ENCODE assay signal across 13 mouse cellular contexts in the genomic region with DNA sequence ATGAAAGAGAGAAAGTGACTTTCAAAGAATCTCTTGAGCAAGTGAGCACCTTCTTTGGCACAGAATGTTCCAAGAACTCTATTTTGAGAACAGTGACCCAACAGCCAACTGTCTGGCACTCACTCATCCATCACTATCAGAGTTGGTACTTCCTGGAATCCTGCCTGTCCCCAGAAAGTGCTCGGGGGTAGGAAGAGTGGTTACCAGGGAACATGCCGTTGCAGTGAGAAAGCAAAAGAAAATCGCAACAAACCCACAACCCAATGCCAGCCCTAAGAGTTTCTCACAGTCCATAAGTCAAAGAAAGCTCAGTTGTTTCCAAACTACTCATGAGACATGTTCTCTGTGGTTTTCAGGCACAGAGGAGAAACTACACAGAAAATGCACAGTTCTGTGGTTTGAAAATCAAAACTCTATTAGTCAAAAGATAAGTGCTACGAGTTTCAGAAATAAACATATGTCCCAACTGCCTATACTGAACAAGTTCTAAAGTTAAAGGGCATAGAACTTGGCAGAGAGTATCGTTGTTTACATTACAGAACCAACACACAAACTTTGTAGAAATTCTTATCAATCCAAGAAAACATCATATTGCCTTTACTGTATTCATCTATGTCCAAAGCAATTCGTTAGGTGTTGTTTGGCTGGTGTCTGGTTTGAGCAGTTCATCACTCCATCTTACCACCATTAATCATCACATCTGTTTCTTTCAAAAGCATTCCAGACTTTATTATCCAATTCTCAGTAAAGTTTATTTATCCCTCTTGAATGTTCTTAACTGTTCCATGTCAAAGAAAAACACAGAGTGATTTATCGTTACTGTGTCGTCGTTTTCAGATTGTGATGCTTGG.
A peak's percentile ranks its signal among the peaks of the same experiment; 100 is the strongest.
DNase-seq lines count a peak whose midpoint lies in the region; ATAC-seq and TF ChIP-seq lines count a peak whose summit lies in the region.
"Had no signal": no experiment of that assay in that cellular context is flagged by ENCODE, and none has a peak within 500 bp of the region (broad histone marks: within the 10 kb centered on the region; RNA-seq: fewer than 3 reads in every experiment).

No protein-coding gene starts in this region.

- no peaks in the 10 kb centered on the region for H3K9me3 ChIP-seq in heart, embryonic 13.5 days
- H3K9me3 ChIP-seq: embryonic facial prominence, embryonic 13.5 days; neural tube, embryonic 13.5 days had no signal

- H3K36me3 ChIP-seq in heart, embryonic 13.5 days: no peaks in the 10 kb centered on the region
- H3K36me3 ChIP-seq: embryonic facial prominence, embryonic 13.5 days; neural tube, embryonic 13.5 days had no signal

- intact Hi-C loops in heart, postnatal 25 days (cut with DNase I): no loop called here

- DNase-seq in heart, postnatal 25 days (ENCODE audit: low spot score): no peak
- DNase-seq in heart, postnatal 4 days: peak; percentile 55
- DNase-seq in kidney, adult 11 months: no peak
- DNase-seq in urinary bladder, adult 2 months (ENCODE audit: low spot score): no peak
- no peak for DNase-seq in layer of hippocampus, adult 18-20 months (ENCODE audit: low spot score in 2 of 2)
- DNase-seq: cerebellum, adult 11-12 months; right cerebral cortex, postnatal 25 days had no signal

- peak overlapping the region; percentile 72 for H3K27ac ChIP-seq in heart, embryonic 13.5 days (replicated peaks)
- peak overlapping the region; percentile 54; the same call in 1 of the 2 replicates for H3K27ac ChIP-seq in embryonic fibroblast, embryonic 13.5 days (ENCODE audit: insufficient read depth, low read length)
- H3K27ac ChIP-seq: embryonic facial prominence, embryonic 13.5 days; layer of hippocampus, adult 2 months; liver, embryonic 14.5 days; neural tube, embryonic 13.5 days had no signal

- TF ChIP-seq POLR2A in embryonic fibroblast, embryonic 13.5 days (IDR thresholded peaks at IDR 0.05; ENCODE audit: low read depth, low read length): no peak

- no peaks in the 10 kb centered on the region for H3K27me3 ChIP-seq in heart, embryonic 13.5 days (replicated peaks)
- H3K27me3 ChIP-seq: embryonic facial prominence, embryonic 13.5 days; neural tube, embryonic 13.5 days had no signal

- ATAC-seq in heart, embryonic 13.5 days (ENCODE audit: extremely low read depth, insufficient number of reproducible peaks, low FRiP score, low TSS enrichment): 0 out of 2 replicates have a peak, but pooled peaks have one; percentile 17

- peaks cover 28% of the 10 kb centered on the region for H3K4me1 ChIP-seq in heart, embryonic 13.5 days
- H3K4me1 ChIP-seq in embryonic fibroblast, embryonic 13.5 days (ENCODE audit: control insufficient read depth, insufficient read depth, low read length): peaks cover 2% of the 10 kb centered on the region; the same call in 1 of the 2 replicates
- H3K4me1 ChIP-seq: neural tube, embryonic 13.5 days had no signal

- H3K9ac ChIP-seq in heart, embryonic 13.5 days: no peak overlapping the region
- H3K9ac ChIP-seq: embryonic facial prominence, embryonic 13.5 days; liver, embryonic 14.5 days; neural tube, embryonic 13.5 days had no signal

- TF ChIP-seq CTCF in embryonic fibroblast, embryonic 13.5 days (IDR thresholded peaks at IDR 0.05; ENCODE audit: borderline replicate concordance, insufficient read depth, low read length): no peak

- no peak overlapping the region for H3K4me2 ChIP-seq in heart, embryonic 13.5 days
- H3K4me2 ChIP-seq: embryonic facial prominence, embryonic 13.5 days; neural tube, embryonic 13.5 days had no signal

- WGBS in heart, embryonic 13.5 days: 58% methylated on average over 9 of the region's 9 CpGs

- H3K4me3 ChIP-seq in heart, embryonic 13.5 days: no peak overlapping the region
- no peak overlapping the region for H3K4me3 ChIP-seq in embryonic fibroblast, embryonic 13.5 days (ENCODE audit: insufficient read depth, low read length)
- H3K4me3 ChIP-seq: embryonic facial prominence, embryonic 13.5 days; layer of hippocampus, adult 2 months; neural tube, embryonic 13.5 days had no signal
